Mouse (Mus musculus) left cerebral cortex, postnatal 14 days (tissue): ENCODE results near the gene Shb. TPM values are rescaled to one million over a fixed set of nuclear protein-coding genes. Genes with fewer than 3 reads are reported as not detected.

Experiments
- DNase-seq, 2 experiments: peaks; one replicate each; pipeline ENCODE4 v3.0.0; 2021 to 2022; ENCODE audit warnings: low spot score in 2 of 2, mixed read lengths in 1 of 2
- intact Hi-C: fragments of 180-260 bp; cut with DNase I; formaldehyde crosslinking; loops from one replicate; pipeline ENCODE4 v1.15.1; 2025
- total RNA-seq, 2 experiments: library from RNA; stranded (reverse); gene quantifications; 2 replicates each; pipeline ENCODE4 v1.2.3; 2021

The Shb gene
- total RNA-seq, 2 experiments from 2014 or later, result 12.1 to 15.0 TPM

DNA sequence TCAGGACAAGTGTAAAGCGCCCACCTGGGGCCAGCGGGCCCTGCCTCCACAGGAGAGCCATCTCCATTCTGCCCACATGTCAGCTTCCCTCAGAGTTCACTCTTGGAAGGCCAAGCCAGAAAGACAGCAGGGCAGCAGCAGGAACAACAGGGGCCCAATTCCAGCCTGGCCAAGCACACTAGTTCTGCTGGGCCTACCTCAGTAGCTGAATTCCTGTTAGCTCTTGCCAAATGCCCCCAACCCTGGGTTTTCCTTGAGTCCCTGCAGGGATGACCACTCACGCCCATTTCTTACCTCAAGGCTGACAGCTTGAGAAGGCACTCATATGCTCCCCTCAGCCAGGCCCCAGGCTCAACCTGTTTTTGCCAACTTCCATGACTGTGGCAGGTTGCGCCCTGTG is 22.9 kb downstream of the Shb start:
- intact Hi-C loops, result no loop called here
- DNase-seq, result no peak

DNA sequence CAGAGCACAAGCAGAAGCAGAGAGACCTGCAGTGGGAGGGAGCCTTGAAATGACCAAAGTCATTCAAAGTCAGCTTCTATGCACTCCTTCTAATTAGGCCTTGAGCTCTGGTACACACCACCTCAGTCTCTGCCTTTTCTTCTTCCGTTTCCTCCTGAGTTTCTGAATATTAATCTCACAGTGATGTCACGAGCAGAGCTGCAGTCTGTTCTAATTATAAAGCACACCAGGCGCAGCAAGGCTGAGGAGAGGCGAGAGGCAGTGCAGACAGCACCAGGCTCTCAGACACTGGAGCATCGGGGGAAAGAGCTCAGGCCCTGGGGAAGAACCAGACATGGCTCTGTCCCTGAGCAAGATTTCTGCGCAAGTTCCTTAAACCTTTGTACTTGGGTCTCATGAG is 23.8 kb downstream of the Shb start:
- intact Hi-C loops, result no loop called here
- peak in 1 of 2 experiments; percentile 51 for DNase-seq

DNA sequence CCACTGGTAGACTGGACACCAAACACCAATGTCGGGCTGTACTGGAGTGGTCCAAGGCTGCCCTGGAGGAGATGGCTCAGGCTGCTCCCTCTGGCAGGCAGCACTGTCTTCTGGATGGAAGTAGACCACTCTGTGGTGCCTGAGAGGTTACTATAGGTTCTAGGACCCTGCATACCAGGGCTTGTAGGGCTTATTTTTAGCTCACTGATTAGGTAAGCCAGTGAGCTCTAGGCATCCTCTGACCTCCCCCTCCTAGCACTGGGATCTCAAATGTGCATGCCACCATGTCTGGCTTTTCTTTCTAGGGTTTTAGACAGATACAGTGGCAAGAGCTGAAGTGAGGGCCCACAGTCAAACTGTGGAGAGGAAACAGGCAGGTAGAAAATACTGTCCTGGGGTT is 24.8 kb downstream of the Shb start:
- intact Hi-C loops, result no loop called here

DNA sequence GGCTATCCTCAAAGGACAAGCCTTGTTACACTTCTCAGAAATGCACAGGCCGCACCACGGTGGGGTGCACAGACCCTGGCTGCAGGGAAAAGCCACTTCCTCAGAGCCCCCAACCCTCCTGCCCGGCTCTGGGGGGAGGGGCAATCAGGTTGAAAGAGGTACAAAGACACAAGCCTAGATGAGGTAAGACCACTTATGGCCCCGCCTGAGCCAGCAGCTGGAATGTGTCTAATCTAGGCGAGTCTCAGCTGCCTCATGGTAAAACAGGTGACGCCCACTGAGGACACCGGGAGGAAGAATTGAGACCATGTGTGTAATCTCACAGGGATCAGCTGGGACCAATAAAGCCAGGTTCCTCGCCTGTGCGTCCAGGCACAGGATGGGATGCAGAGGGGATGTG is 25.2 kb downstream of the Shb start:
- DNase-seq, result no peak
- intact Hi-C loops, result no loop called here

More for the DNA sequence above, 24.8 kb downstream of the Shb start:
- DNase-seq, result no peak

DNA sequence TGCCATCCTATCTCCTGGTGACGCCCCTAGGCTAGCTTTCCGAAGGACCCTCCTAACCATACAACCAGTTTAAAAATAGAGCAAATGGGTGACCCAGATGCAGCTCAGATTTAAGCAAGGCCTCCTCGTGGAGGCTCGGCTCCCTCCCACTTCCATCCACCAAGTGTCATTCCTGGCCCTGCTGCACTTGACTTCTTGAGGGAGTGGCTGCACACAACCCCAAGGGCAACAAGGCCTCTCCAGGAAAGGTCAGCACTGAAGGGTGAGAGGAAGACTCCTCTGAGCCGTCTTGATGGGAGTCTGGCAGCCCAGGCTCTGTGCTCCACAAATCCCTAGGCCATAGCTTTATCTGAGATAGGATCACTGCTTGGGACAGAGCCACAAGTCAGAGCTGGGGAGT is 25.7 kb downstream of the Shb start:
- intact Hi-C loops, result no loop called here

DNA sequence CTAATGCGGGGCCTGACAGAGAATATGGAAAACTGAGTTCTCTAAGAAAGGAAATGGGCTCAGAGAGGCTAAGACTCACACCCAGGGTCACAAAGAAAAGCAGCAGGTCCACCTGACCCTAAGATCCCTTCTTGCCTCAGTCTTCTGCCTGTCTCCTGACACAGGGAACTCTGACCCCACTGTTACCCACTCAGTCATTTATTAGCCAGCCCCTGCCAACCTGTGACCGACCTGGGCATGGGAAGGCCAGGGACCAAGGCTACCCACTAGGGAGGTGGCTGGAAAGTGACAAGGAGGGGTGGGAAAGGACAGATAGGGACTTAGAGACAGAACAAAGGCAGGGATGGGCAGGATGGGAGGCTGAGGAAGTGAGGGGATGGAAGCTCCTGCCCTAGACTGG is 26.6 kb downstream of the Shb start:
- intact Hi-C loops, result no loop called here
- DNase-seq, result no peak

More for the DNA sequence above, 25.7 kb downstream of the Shb start:
- no peak for DNase-seq

DNA sequence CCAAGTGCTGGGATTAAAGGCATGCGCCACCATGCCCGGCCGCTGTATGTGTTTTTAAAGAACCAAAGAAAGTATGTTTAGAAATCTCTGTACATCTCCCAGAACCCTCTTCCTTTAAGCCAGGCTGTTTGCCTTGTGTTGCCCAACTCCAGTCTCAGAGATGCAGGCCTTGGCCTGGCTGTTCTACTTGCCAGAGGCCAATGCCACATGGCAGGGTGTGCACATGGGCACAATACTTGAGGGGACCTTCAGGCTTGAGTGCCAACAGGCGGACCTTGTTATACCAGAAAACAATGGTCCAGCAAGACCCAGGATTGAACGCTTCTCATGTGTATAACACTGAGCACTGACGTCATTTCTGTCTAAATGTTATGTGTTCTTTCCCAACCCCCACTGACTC is 27.1 kb downstream of the Shb start:
- intact Hi-C loops, result no loop called here

DNA sequence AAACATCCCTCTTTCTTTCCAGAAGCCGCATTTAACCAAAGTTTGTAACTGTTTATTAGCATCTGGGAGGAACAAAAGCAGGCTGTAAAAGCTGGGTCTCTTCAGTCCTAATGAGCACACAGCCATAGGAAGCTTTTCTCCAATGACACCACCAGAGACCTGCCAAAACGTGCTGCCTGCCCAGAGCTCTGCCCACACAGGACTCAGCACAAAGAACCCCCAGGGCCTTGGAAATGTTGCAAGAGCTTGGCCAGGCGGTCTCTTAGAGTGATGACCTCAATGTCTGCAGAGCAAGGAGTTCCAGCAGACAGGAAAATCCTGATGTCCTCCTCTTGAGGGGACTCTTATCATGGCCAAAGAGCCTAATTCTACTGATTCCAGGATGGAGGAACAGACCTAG is 28.5 kb downstream of the Shb start:
- intact Hi-C loops, result no loop called here
- DNase-seq, result no peak

More for the DNA sequence above, 27.1 kb downstream of the Shb start:
- DNase-seq, result no peak

DNA sequence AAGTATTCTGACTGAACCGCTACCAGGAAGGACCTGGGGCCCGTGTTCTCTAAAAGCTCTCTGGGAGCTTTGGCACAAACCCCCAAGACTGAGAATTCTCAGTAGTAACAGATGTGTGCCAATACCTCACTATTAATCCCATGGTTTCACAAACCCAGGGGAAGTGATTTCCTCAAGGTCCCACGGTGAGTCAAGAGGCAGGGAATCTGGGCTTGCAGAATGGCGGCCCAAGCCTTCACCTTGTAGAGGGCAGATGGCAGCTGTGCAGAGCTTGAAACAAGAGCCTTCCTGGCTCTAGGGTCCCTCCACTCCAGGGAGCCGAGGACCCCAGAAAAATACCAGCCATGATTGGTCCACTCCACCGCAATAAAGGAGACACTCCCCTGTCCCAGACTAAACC is 28.9 kb downstream of the Shb start:
- no peak for DNase-seq

DNA sequence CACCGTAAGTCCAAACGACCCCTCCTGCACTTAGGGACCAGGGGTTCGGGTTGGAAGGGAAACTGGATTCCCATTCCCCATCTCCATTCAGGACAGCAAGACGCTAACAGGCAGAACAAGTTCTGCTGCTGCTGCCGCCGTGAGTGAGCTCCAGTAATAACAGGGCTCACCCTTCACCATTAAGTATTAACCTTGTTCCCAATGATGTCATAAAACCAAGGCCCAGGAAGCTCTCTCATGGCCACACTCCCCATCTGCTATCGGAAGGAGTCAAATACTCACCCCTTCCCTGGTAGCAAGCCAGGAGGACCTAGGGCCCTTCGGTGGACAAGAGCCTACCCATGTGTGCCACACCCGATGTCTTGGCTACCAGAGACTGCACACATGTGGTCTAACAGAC is 30.3 kb downstream of the Shb start:
- no peak for DNase-seq
- intact Hi-C loops, result no loop called here

More for the DNA sequence above, 28.9 kb downstream of the Shb start:
- intact Hi-C loops, result no loop called here

DNA sequence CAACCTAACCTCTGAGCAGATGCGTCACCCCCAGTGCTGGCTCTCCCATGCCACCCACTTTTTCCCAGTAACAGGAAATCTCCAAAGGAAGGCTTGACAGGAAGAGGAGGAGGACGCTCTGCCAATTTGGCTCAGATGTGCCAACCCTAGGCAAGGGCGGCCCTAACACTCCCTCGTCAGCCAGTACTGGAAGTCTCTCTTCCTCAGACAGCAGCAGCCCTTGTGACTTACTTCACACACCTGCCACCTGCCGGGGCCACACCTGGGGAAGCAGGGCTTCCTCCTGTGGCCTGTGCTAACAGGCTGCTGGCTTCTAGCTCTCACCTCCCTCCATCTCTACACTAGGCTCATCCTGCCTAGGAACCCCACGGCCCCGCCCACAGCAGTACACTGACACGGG is 31.9 kb downstream of the Shb start:
- intact Hi-C loops, result no loop called here
- no peak for DNase-seq

DNA sequence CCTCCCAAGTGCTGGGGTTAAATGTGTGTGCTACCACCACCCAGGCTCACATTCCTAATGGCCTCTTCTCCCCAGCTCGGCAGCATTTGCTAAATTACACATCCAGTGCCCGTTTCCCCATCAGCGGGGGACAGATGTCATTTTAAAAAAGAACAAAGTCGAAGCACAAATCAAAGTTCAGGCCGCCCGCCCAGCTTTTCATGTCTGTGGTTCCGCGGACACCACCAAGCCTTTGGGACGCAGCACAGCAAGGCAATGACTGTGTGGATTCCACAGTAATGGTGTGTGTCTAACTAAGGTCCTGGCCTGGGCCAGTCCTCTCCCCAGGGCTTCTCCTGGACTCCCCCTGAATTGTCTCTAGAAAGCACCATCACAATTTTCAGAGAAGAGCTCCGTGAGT is 32.7 kb downstream of the Shb start:
- intact Hi-C loops, result no loop called here
- no peak for DNase-seq

DNA sequence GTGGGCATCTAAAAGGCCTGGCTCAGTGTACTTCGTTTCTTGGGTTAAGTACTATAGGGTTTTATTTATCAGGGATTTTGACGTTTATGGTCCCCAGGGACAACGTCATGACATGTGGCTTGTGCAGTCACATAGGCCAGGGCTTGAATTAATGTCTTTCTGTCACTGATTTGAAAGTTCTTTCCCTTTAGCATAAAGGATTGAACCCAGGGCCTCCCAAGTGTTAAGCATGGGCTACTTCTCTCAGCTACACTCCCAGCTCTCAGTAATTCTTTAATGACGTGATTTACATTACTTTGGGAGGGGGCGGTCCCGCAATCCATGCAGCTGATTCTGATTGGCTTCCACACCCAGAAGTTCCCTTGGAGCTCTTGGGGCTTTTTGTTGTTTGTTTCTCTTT is 33.2 kb downstream of the Shb start:
- DNase-seq, result no peak
- intact Hi-C loops, result no loop called here

DNA sequence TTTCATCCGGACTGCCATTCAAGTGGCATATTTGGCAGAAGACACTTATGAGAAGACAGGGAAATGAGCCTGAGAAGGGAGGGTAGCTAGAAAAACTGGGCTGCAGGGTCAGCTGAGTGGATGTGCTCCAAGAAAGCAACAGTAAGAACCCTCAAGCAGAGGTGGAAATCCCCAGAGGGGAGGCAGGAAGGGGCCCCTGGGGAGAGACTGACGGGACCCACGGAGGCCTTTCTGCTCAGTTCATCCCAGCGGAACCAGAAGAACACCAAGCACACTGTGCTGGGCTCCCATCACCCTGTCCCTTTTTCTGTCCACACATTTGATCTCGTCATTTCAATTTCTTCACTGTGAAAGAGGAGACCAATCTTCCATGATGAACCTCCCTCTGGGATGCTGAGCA is 33.9 kb downstream of the Shb start:
- intact Hi-C loops, result no loop called here
- no peak for DNase-seq

DNA sequence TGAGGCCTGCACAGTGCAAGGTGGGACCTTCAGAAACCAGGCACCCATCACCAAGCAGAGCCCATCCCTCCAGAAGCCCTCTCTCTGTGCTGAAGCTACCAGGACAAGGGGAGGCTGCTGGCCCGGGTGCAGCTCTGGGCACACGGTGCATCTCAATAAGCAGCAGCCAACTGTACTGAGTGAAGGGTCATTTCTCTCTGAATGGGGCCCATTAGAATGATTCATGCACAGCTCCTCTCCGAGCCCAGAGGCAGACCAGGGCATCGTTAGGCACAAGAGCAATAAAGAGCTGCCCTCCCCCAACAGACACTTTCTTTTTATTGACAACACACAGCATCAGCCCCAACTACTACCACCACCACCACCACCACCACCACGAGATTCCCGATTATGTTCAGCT is 35.0 kb downstream of the Shb start:
- DNase-seq, result no peak
- intact Hi-C loops, result no loop called here

DNA sequence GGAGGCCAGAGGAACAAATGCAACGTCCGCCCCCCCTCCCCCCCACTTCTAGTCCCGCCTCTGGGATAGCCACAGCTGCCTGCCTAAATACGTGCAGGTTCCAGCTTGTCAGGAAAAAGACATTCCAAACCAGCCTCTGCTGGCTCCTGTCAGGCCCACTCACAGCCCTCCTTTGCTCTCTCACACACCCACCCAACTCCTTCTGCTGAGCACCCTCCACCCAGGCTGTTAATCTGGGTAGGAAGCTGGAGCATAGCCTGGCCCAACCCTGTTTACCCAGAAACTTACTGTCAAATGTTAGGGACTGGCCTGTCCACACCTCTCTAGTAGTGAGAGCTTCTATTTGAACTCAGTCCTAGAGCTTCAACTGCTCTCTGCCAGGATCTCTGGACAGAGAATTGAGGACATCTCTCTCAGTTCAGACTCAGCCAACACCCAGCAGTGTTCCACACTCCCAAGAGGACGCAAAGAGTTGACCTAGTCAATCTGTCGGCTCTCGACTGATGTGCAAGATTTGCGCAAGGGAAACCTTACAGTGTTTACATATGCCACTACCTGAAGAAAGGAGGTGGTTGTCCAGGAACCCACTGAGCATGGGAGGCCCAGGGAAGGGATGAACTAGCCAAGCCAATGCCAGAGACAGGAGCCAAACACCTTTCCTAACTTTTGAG is 36.6 kb downstream of the Shb start:
- no peak for DNase-seq
- intact Hi-C loops, result no loop called here

DNA sequence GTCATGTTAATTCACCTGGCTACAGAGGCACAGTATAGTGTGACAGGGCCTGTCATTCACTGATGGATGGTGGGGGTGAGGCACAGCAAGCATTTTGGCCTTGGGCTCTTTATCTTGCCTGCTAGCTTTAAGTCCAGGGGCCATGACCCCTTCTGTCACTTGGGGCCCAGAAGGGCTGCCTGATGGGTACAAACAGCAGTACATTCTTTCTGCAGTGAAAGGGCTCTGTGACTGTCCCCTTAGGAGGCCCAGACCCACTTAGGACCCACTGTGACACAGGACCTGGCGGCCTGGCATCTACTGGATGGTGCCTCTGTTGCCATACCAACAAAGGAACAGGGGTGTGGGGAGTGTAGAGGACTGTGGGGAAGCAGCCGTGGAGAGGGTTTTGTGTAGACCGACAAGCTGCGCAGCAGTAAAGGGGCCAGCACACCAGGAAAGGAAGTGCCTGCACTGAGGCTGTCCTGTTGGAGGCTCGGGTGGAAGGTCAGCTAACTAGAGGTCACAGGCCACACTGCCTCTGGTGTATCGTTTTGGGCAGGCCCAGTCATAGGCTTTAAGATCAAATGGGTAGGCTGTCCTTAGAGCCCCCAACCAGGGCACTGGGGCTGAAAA is 38.4 kb downstream of the Shb start:
- intact Hi-C loops, result no loop called here

DNA sequence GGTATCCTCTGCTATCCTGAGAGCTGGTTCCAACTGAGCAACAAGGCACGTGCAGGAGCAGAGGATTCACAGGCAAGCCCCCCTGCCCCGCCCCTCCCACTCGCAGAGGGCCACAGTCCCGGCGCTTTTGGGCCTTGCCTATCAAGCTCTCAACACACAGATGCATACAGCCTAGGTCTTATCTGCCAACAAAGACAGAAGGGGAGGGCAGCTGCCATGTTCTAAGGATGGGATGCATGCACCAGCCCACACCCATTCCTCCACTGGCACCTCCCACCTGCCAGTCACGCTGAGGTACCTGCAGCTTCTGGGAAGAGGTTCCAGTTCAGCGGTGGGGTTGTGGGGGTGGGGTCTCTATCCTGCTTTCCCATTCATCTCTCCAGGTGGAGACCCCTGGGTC is 39.2 kb downstream of the Shb start:
- intact Hi-C loops, result no loop called here
- DNase-seq, result no peak

More for the DNA sequence above, 38.4 kb downstream of the Shb start:
- DNase-seq, result no peak

DNA sequence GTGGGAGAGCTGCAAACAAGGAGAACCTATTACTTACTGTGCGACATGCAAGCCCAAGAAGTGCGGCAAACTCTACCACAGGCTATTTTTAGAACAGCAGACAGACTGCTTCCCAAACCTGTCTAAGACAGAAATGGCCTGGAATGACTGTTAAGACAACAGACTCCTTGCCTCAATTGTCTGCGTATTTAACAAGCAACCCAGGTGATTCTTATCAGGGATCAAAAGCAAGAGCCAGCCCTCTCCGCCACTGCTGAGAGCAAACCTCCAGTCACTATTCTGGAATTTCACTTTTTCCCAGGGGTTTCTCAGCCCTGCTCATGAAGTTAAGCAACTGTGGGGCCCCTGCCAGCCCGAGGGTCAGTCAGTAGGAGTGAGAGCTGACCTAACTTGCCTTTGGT is 39.6 kb downstream of the Shb start:
- intact Hi-C loops, result no loop called here
- no peak for DNase-seq

DNA sequence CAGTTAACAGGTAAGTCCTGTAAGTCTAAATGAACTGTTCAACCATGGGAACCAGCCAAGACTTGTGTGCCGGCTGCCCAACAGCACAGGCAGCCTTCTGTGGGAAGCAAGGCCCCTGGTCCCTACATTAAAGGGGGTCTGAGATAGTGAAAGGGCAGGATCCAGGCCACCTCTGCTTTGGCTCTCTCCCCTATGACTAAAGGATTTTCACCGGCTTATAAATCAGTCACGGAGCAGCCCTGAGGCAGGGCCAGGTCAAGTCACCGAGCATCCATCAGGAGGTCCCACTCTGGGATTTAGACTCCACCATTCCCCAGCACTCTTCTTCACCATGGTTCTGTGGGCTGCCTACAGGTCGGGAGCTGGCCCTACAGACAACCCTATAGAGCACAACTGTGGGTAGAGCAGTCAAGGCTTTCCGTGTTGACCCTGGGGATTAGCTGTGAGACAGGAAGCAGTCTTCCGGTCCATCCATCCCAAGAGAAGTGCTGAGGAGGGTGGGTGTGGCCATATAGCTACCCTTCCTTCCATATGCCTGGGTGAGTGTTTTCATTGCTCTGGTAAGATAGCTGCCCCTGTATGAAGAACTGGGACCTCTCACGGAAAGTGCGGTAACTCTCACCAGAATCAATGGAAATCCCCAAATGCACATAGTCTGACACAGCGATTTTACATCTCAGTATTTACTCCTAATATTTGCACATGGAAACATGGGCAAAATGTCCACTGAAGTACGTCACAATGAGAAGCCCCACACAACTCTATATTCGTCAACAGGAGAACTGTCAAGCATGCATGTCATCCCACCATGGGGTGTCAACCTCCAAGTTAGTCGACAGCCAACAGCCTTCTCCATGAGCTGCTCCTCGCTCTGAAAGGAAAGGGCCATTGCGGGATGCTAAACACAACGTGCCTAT is 40.3 kb downstream of the Shb start:
- intact Hi-C loops, result no loop called here

More for the DNA sequence above, 40.3 kb downstream of the Shb start:
- DNase-seq, result no peak
